Mouse (Mus musculus): ENCODE results near the gene Fmnl2.

GRCm38 (mm10) chr2:53014451-53014850 is 156.8 kb downstream of the Fmnl2 start:
- no peak for TF ChIP-seq CTCF (IDR thresholded peaks at IDR 0.05; ENCODE audit: low read depth)
- no peak for TF ChIP-seq EP300 (IDR thresholded peaks at IDR 0.05; ENCODE audit: low read depth)

Data from liver, postnatal 0 days (tissue).